Mouse (Mus musculus) skeletal muscle tissue, postnatal 0 days (tissue): ENCODE data around the gene Gm6377. TPM values are rescaled to one million over a fixed set of nuclear protein-coding genes. Genes with fewer than 3 reads are reported as not detected.

Experiments used
- polyA plus RNA-seq: library from polyadenylated mRNA; unstranded; fragments of >200 nt; fragmentation: Nextera tagmentation; extraction: Ambion mirVana; gene quantifications from 2 replicates; pipeline ENCODE4 v1.2.1, GENCODE M21; 2015

Gene Gm6377
- 0.12 and 0.16 TPM in 2 replicates for polyA plus RNA-seq

DNA sequence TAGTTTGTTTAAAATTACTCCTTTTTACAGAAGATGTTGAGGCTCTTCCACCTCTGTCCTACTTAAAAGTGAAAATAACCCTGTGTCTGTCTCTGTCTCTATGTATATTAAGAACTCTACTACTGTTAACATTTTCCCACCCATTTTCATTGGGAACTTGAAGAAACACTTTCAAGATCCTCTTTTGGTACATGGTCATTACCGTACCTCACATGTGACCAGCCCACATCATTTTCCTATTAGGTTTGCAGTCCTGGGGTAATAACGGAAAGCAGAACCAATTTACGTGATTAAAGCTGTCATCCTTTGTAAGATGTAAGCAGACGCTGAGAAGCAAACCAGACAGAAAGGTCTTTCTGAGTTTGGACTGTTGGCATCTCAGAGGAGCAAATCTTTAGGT, at the start of gene Gm6377:
TSS of gene Gm6377 (plus strand) at position 289 of the 400 bp plus-strand sequence.

Other genes starting within 250 kb of the Gm6377 start
- 6.8 and 8.9 TPM in 2 replicates for gene Hmgn5, start 183.4 kb upstream of the Gm6377 start, polyA plus RNA-seq
- 52.3 and 60.2 TPM in 2 replicates for gene Sh3bgrl, start 101.4 kb upstream of the Gm6377 start, polyA plus RNA-seq